Mouse (Mus musculus) heart, adult 11 months (tissue): ENCODE data around the gene Hebp1.

Experiments
- DNase-seq: peaks from one replicate; pipeline ENCODE4 v3.0.0; 2022

Hebp1 gene

GRCm38 (mm10) chr6:135158509-135158908, 39.3 kb downstream of the Hebp1 start:
- no peak for DNase-seq

DNA sequence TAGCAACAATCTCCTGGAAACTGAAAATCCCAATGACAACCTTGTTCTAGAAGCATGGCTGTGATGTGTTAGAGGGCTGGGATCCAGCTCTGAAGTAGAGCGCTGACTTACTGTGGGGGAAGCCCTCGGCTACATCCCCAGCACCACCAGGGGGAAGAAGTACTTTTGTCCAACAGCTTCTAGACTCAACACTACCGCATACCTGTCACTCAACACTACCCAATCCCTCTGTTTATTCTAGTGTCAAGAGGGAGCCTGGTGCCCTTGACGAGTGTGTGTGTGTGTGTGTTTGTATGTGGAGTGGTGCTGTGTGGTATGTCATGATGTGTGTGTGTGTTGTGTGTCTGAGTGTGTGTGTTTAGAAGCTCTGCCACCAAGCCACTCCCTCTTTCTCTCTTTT, 40.3 kb downstream of the Hebp1 start:
- peak; percentile 91 for DNase-seq

- DNase-seq, result no peak
Measured at GRCm38 (mm10) chr6:135156597-135156996, 41.2 kb downstream of the Hebp1 start.

- no peak for DNase-seq
Measured at GRCm38 (mm10) chr6:135153719-135154118, 44.1 kb downstream of the Hebp1 start.

GRCm38 (mm10) chr6:135150311-135150710, 47.5 kb downstream of the Hebp1 start:
- peak; percentile 86 for DNase-seq

DNA sequence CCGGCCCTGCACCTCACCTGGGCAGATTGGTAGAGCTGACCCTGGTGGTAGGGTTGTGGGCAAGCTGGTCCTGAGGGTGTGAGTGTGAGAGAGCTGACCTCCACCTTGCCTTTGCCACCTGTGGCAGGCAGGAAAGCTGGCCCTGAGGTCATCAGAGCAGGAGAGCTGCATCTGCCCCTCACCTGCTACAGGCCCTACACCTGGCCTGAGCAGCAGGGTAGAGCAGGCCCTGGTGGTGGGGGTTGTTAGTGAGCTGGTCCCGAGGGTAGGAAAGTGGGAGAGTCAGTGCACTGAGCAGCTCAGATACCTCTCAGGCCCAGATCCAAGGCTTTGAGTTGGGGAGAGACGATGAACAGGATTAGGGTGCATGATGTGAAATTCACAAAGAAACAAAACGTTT, 48.1 kb downstream of the Hebp1 start:
- DNase-seq, result peak; percentile 73

DNA sequence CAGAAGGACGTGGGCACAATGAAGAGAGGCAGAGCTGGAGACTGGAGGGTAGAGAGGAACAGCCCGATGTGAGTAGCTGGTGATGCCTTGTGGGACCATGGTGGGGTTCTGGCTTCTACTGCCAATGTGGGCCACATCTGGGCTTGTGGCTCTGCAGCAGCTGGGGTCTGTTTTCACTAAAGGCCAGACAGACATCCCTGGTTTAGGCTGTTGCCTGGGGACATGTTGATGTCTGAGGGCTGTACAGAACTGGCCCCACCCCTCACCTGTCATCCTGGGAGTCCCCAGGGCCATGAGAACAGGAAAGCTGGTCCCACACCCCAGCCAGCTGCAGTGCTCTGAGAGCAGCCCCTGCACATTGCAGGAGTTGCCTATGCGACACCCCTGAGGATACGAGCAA, 48.6 kb downstream of the Hebp1 start:
- DNase-seq, result peak; percentile 60

DNA sequence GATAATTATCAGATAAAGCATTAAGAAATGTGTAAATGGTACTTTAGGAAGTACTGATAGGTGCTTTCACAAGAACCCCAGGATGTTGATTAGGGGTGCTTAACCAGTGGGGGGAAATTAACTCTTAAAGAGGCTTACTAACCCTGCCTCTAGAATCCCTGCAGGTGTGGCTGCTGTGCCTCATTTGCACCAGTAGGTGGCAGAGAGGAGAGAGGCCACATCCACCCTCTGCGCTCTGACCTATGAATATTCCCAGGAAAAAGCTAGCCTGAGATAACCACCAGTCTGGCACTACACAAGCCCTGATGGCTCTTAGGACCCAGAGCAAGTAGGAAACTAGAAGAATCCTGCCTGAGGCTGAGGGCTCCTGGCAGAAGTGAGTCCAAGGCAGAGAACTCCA, 49.3 kb downstream of the Hebp1 start:
- DNase-seq, result peak; percentile 88

- DNase-seq, result peak; percentile 67
Measured at GRCm38 (mm10) chr6:135145976-135146375, 51.8 kb downstream of the Hebp1 start.

DNA sequence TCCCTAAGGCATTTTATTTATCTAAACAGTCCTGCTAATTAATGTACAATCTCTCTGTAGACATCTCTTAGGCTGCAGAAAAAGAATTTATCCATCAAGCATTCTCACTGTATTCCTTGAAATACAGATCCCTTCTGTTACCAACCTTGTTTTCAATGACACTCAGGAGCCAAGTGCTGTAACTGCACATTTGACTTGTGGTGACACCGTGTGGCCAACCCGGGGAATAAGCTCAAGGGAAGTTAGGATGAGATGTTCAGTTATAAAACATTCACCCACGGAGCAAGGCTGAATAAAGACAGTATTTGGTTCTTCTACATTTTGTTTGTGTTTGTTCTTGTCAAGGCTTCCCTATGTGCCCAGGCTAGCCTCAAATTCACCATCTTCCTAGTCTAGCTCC, 53.3 kb downstream of the Hebp1 start:
- DNase-seq, result peak; percentile 46

- DNase-seq, result peak; percentile 61
Measured at GRCm38 (mm10) chr6:135143151-135143550, 54.7 kb downstream of the Hebp1 start.

DNA sequence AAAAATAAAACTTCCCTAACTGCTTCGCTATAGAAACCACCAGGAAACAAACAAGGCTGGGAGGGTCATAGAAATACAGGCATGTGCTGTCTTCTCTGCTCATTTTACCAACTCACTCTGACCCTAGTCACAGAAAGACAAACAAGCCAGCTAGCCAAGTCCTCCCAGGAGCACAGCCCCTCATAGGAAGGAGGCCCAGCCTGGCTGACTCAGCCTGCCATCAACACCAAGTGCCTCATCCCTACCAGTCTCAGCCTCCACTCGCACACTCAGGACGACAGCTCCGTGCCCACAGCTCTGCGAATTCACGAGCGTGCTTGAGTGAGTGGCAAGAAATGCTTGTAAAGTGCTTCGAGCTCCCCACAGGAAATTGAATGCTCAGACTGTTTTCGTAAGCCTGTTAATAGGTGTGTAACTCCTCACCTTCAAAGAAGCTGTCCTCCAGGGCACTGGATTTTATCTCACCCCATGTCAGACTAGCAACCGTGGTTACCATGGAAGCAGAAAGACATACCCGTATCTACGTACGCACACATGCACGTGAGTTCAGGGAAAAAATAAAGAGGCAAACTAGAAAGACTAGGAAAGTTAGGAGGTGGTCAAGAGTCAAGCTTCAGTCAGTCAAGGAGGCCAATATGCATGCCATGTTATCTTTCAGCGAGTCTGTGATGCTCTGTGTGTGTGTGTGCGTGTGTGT, 56.2 kb downstream of the Hebp1 start:
- peak; percentile 68 for DNase-seq

DNA sequence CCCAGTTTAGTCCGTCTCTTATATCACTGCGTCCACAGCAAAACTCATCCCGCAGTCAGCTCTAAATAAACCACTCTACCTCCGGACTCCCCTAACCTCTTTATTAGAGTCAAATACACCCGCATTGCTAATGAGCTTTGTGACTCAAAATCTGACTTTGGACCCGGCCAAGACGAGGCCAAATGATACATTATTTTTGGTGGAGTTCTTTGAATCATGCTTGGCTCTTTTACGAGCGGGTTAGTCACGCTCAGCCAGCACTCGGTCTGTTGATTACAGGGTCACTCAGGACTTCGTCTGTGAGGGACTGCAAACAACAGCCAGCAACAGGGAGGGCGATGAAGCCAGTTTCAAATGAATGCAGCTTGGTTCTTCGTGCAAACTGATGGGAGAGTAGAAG, 59.1 kb downstream of the Hebp1 start:
- DNase-seq, result peak; percentile 88

- DNase-seq, result peak; percentile 83
Measured at GRCm38 (mm10) chr6:135138207-135138606, 59.6 kb downstream of the Hebp1 start.

- DNase-seq, result peak; percentile 91
Measured at GRCm38 (mm10) chr6:135137736-135138135, 60.1 kb downstream of the Hebp1 start.

- DNase-seq, result peak; percentile 93
Measured at GRCm38 (mm10) chr6:135136439-135137161, 61.2 kb downstream of the Hebp1 start.

DNA sequence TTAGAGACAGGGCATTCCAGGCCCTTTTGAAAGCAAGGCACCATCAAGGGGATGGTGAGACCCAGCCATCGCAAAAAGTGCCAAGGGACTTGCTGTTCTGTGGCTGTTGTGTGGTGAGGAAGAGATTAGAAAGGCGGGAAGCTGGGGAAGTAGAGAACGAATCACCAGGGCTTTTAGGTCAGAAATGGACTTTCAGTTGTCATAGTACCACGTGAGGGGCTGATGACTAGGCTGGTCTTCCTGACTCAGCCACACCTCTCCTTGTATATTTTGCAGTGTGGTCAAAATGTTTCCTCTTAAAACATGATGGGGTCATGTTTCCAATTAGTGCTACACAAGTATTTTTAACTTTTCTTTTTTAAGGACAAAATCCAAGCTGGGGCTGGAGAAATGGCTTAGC, 62.1 kb downstream of the Hebp1 start:
- DNase-seq, result peak; percentile 36

DNA sequence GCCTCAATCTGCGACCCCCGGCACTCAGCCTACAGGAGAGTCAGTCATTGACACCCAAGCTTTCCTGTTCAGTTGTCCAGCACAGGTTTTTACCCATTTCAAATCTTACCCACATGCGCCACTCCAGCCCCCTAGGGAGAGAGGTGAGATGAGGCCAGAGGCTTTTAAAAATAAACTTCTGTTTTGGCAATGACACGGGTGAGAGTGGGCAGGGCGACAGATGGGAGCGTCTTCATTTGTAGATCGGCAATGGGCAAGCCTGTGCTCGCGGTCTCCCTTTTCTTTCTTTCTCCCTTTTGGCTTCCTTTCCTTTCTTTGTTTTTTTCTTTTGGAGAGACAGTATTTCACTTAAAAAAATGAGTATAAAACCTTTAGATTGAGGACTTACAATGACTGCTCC, 64.3 kb downstream of the Hebp1 start:
- DNase-seq, result peak; percentile 40

- DNase-seq, result peak; percentile 55
Measured at GRCm38 (mm10) chr6:135133086-135133485, 64.7 kb downstream of the Hebp1 start.

GRCm38 (mm10) chr6:135124755-135125380, 73.0 kb downstream of the Hebp1 start:
- DNase-seq, result peak; percentile 68

DNA sequence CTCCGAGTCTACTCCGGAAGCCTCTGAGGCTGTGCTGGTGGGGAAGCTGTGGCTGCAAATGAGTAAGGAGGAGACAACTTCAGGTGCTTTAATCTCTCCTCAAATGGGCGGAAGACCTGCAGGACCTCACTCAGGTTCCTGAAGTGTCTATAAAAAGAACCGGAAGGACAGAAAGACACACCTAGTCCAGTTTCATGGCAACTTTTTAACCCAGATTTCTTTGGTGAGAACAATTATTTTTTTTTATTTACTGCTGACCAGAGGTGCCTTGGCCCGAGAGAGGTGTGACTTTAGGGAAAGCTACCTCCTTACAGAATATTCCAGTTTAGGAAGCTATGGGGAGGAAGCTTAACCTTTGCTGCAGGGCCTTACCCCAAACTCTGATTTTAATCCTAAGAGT, 79.6 kb downstream of the Hebp1 start, which contains the start of gene Gprc5d:
Gene Gprc5d (minus strand): TSS at position 101 of the 400 bp plus-strand sequence.
- DNase-seq, result no peak

GRCm38 (mm10) chr6:135116479-135116878, 81.3 kb downstream of the Hebp1 start:
- no peak for DNase-seq

DNA sequence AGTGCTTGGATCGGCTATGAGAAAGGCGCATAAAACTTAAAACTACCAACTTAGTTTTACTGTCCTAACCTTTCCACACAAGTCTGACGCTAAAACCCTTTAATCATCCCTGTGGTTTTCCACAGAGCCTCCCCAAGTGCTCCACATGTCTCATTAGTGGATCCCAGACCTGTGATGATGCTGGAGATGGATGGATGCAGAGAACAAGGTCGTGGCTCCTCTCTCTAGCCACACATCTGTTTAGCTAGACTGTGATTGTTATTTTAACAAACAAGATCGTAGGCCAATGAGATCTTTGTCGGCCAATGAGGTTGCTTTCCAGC, 84.7 kb downstream of the Hebp1 start:
- DNase-seq, result no peak
